Mouse (Mus musculus) heart, adult 2 months (tissue): ENCODE measurements around the gene Jam3. TPM values are rescaled to one million over a fixed set of nuclear protein-coding genes. Genes with fewer than 3 reads are reported as not detected.

Experiments used
- DNase-seq, 2 experiments: peaks; one replicate each; pipeline ENCODE4 v3.0.0; 2021
- H3K27ac ChIP-seq: fragments of 200-600 bp; 2 replicates; pipeline ENCODE4 v1.8.1; 2022
- H3K27me3 ChIP-seq: fragments of 200-500 bp; 2 replicates; pipeline ENCODE4 v1.6.1; 2012; ENCODE audit warnings: mild to moderate bottlenecking, low read length, inconsistent platforms, mixed read lengths; ENCODE audit not compliant: control insufficient read depth, insufficient read depth
- H3K36me3 ChIP-seq: fragments of 200-500 bp; 2 replicates; pipeline ENCODE4 v1.6.1; 2012; ENCODE audit warnings: low read length, inconsistent platforms; ENCODE audit not compliant: control insufficient read depth, insufficient read depth
- H3K4me1 ChIP-seq: fragments of 200-500 bp; 2 replicates; pipeline ENCODE4 v1.6.1; 2011; ENCODE audit warnings: low read length; ENCODE audit not compliant: control insufficient read depth, insufficient read depth
- H3K4me3 ChIP-seq: fragments of 200-600 bp; 2 replicates; pipeline ENCODE4 v1.8.1; 2022
- H3K79me2 ChIP-seq: fragments of 200-500 bp; replicated peaks from 2 replicates; pipeline ENCODE4 v1.6.1; 2012; ENCODE audit warnings: mild to moderate bottlenecking, inconsistent platforms, low read length, moderate library complexity, mixed read lengths; ENCODE audit not compliant: control insufficient read depth, insufficient read depth
- H3K9ac ChIP-seq: fragments of 200-500 bp; 2 replicates; pipeline ENCODE4 v1.6.1; 2012; ENCODE audit warnings: low read depth, mild to moderate bottlenecking, control low read depth, inconsistent platforms, low read length, mixed read lengths
- CTCF ChIP-seq: fragments of 200-600 bp; IDR thresholded peaks from 2 replicates; pipeline ENCODE4 v1.8.1; 2022; ENCODE audit warnings: antibody characterized with exemption, mild to moderate bottlenecking, moderate library complexity
- EP300 ChIP-seq: fragments of 200-500 bp; IDR thresholded peaks from 2 replicates; pipeline ENCODE4 v1.6.1; 2011; ENCODE audit warnings: low read depth, low read length, control low read depth; ENCODE audit not compliant: insufficient read depth
- POLR2A ChIP-seq: fragments of 200-500 bp; IDR thresholded peaks from 2 replicates; pipeline ENCODE4 v1.6.1; 2011; ENCODE audit warnings: mild to moderate bottlenecking, low read depth, low read length, control low read depth; ENCODE audit not compliant: insufficient read depth
- WGBS: fragments of 180-500 bp; shearing (Covaris S2); methylation state at CpG from one replicate; pipeline ENCODE4 v1.1.7; 2018; 5-methylcytosine and 5-hydroxymethylcytosine counted together
- intact Hi-C: fragments of 180-260 bp; cut with DNase I; formaldehyde crosslinking; loops from one replicate; pipeline ENCODE4 v1.15.1; 2025
- polyA plus RNA-seq: library from polyadenylated mRNA; depleted of rRNA; stranded (reverse); fragments of >200 nt; gene quantifications from 2 replicates; pipeline ENCODE4 v1.2.3, GENCODE M21; 2012; rRNA removed
- total RNA-seq, 2 experiments: library from RNA; stranded (reverse); gene quantifications; 2 replicates each; pipeline ENCODE4 v1.2.3; 2021

Gene Jam3
- total and polyA plus RNA-seq, 3 experiments, result 14.1 to 18.9 (median 14.2) TPM

DNA sequence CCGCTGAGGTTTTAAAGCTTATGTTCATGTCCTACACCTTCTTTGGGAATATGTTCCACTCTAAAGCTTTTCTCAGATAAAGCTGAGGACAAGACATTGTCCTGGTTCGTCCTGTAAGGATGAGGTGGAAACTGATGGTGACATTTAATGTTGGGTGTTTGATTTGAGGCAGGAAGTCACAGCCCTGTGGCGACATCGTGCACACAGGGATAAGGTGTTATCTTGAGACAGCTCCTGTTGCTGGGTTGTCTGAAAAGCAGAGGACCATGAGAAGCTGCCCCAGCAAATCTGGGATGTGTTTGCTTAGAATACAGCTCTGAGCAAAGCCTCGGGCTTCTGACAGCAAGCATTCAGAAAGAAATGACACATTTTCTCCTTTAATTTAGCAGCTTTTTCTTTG, 69.0 kb downstream of the Jam3 start:
- no peak for TF ChIP-seq EP300
- no peak for TF ChIP-seq CTCF
- no peak for TF ChIP-seq POLR2A
- no peak overlapping the region for H3K9ac ChIP-seq
- intact Hi-C loops, result no loop called here
- no peak overlapping the region for H3K27ac ChIP-seq
- DNase-seq, result no peak
- H3K4me3 ChIP-seq, result no peak overlapping the region
- no peaks in the 10 kb centered on the region for H3K27me3 ChIP-seq
- H3K4me1 ChIP-seq, result no peaks in the 10 kb centered on the region
- H3K79me2 ChIP-seq, result no peaks in the 10 kb centered on the region
- WGBS, result 63% methylated on average over 5 of the region's 5 CpGs
- peaks cover 6% of the 10 kb centered on the region; the same call in 1 of the 2 replicates for H3K36me3 ChIP-seq

DNA sequence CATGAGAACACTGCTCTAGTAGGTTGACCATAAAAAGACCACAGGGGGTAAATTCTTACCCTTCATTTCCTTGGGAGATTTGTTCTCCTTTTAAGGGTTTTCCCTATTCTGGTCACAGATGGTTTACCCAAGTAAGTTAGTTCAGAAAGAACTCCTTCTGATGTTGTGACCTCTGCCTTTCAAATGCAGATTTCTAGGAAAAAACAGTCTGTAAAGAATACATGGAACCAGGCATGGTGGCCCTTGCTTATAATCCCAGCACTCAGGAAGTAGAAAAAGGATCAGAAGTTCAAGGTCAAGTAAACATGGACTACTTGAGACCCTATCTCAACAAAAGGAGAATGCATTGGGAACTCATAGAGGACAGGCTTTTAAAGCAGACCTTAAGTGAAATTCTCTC, 79.4 kb downstream of the Jam3 start:
- no peak overlapping the region for H3K4me3 ChIP-seq
- H3K27me3 ChIP-seq, result no peaks in the 10 kb centered on the region
- intact Hi-C loops, result loop anchor here (5.0 kb wide), 1 partner anchor 211 kb away; no protein-coding TSS in a partner anchor
- no peaks in the 10 kb centered on the region; the same call in 1 of the 2 replicates for H3K79me2 ChIP-seq
- H3K9ac ChIP-seq, result no peak overlapping the region
- H3K4me1 ChIP-seq, result no peaks in the 10 kb centered on the region
- peaks cover 7% of the 10 kb centered on the region for H3K36me3 ChIP-seq
- H3K27ac ChIP-seq, result no peak overlapping the region
- no peak for DNase-seq
- TF ChIP-seq EP300 (no peak), CTCF (no peak), POLR2A (no peak)

DNA sequence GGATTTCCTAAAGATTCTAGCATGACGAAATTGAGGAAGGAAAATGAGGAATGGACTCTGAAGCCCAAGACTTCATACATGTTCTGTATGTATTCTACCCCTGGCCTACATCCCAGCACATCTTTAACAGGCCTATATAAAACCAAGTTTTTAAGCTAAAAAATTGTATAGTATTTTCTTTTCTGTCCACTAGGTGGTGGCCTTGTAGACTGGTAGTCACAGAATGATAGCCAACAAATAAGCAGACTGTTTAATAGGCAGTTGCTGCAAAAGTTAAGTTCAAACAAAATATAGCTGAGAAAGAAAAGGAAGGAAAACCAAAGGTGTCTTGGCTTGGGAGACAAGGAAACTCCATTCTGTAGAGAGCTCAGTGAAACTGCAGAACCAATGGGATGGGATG, 80.5 kb downstream of the Jam3 start:
- 71% methylated on average over 1 of the region's 1 CpGs for WGBS
- no peaks in the 10 kb centered on the region for H3K27me3 ChIP-seq
- H3K4me3 ChIP-seq, result no peak overlapping the region
- no peak for TF ChIP-seq EP300
- TF ChIP-seq CTCF, result peak; percentile 74
- no peaks in the 10 kb centered on the region; the same call in 1 of the 2 replicates for H3K79me2 ChIP-seq
- H3K36me3 ChIP-seq, result peaks cover 7% of the 10 kb centered on the region
- H3K27ac ChIP-seq, result no peak overlapping the region
- DNase-seq, result no peak
- intact Hi-C loops, result loop anchor here (1.0 to 5.0 kb wide), 3 partner anchors 102 to 253 kb away; no protein-coding TSS in a partner anchor
- no peaks in the 10 kb centered on the region for H3K4me1 ChIP-seq
- H3K9ac ChIP-seq, result no peak overlapping the region

DNA sequence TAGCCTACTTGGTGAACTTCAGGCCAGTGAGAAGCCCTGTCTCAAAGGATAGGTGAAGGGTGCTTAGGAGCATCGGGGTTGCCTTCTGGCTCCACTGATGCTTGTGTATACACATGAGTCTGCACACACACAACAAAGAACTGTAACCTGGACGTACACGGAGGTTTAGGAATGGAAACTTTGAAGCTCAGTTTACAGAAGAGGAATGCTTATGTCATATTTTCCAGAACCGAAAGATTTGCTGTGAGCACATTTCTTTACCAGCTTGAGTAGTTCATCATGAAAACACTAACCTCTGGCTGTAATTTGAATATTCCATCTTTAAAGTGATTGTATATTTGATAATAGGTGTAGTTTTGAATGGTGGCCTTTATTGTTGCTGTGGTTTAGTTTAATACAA, 84.3 kb downstream of the Jam3 start:
- 76% methylated on average over 4 of the region's 4 CpGs for WGBS
- Histone ChIP-seq H3K79me2 (no peaks in the 10 kb centered on the region; the same call in 1 of the 2 replicates), H3K4me1 (no peaks in the 10 kb centered on the region), H3K27ac (no peak overlapping the region), H3K4me3 (no peak overlapping the region), H3K36me3 (peaks cover 7% of the 10 kb centered on the region), H3K9ac (no peak overlapping the region), H3K27me3 (no peaks in the 10 kb centered on the region)
- DNase-seq, result no peak
- intact Hi-C loops, result loop anchor here (5.0 kb wide), 1 partner anchor 256 kb away; no protein-coding TSS in a partner anchor
- TF ChIP-seq EP300 (no peak), CTCF (no peak), POLR2A (no peak)

DNA sequence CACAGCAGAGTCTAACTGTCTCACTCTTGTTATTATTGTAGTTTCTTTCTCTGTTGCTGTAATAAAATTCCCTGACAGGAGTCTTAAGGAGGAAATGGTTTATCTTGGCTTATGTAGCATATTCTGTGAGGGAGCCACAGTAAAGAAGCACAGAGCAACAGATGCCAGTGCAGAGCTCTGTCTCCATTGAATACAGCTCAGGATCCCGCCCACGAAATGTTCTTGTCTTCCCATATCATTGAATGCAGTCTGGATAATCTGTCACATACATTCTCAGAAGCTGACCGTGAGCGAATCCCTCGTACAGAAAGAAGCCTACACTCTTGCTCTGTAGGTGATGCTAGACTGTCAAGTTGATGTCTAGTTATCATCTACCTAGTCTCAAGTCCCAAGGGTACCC, 96.9 kb downstream of the Jam3 start:
- 92% methylated on average over 5 of the region's 5 CpGs for whole genome bisulfite sequencing
- no peak for DNase-seq
- H3K27me3 ChIP-seq, result no peaks in the 10 kb centered on the region
- no peak overlapping the region for H3K9ac ChIP-seq
- no peaks in the 10 kb centered on the region for H3K4me1 ChIP-seq
- intact Hi-C loops, result no loop called here
- H3K36me3 ChIP-seq, result no peaks in the 10 kb centered on the region
- H3K79me2 ChIP-seq, result no peaks in the 10 kb centered on the region
- no peak overlapping the region for H3K4me3 ChIP-seq
- no peak for TF ChIP-seq EP300
- TF ChIP-seq CTCF, result no peak
- TF ChIP-seq POLR2A, result no peak
- no peak overlapping the region for H3K27ac ChIP-seq

DNA sequence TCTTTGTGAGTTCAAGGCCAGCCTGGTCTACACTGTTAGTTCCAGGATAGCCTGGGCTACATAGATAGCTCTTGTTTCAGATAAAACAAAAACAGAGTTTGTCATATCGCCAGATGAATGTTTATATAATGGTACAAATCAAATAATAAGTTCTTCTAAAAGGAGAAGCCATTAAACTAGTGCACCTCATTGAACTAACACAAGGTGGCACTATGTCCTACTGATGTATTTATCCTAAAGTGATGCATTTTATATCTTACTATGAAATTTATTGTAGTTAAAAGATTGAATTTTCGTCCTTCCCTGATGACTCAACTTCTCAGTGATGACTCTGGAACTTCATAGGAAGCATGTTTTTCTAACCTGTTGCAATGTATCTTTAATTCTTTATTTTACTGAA, 105.7 kb downstream of the Jam3 start:
- intact Hi-C loops, result no loop called here
- TF ChIP-seq CTCF, result peak; percentile 61
- TF ChIP-seq POLR2A, result no peak
- Histone ChIP-seq H3K27ac (no peak overlapping the region), H3K4me3 (no peak overlapping the region), H3K36me3 (peaks cover 3% of the 10 kb centered on the region; the same call in 1 of the 2 replicates), H3K79me2 (no peaks in the 10 kb centered on the region), H3K9ac (no peak overlapping the region), H3K4me1 (no peaks in the 10 kb centered on the region), H3K27me3 (no peaks in the 10 kb centered on the region)
- 84% methylated on average over 2 of the region's 2 CpGs for WGBS
- no peak for DNase-seq

Other genes starting within 250 kb of the Jam3 start
- gene Gm1110, start 232.3 kb downstream of the Jam3 start, total RNA-seq, result not detected
- not detected in 2 replicates for gene Gm1110, start 232.3 kb downstream of the Jam3 start, polyA plus RNA-seq
- gene Acad8, start 155.9 kb downstream of the Jam3 start, total RNA-seq, result 10 to 100 TPM; 51.6 to 56.3 TPM
- 32.0 and 57.6 TPM in 2 replicates for gene Acad8, start 155.9 kb downstream of the Jam3 start, polyA plus RNA-seq
- 10 to 100 TPM; 23.8 to 25.4 TPM for gene Thyn1, start 155.7 kb downstream of the Jam3 start, total RNA-seq
- gene Thyn1, start 155.7 kb downstream of the Jam3 start, polyA plus RNA-seq, result 7.6 and 15.1 TPM in 2 replicates
- 10 to 100 TPM; 26.7 to 27.3 TPM for gene Vps26b, start 125.4 kb downstream of the Jam3 start, total RNA-seq
- gene Vps26b, start 125.4 kb downstream of the Jam3 start, polyA plus RNA-seq, result 16.9 and 26.7 TPM in 2 replicates
- 1 to 10 TPM; 8.5 to 9.0 TPM for gene Ncapd3, start 125.2 kb downstream of the Jam3 start, total RNA-seq
- gene Ncapd3, start 125.2 kb downstream of the Jam3 start, polyA plus RNA-seq, result 10.0 and 14.5 TPM in 2 replicates
- 1 to 10 TPM; 4.5 to 5.3 TPM for gene Igsf9b, start 143.8 kb upstream of the Jam3 start, total RNA-seq
- gene Igsf9b, start 143.8 kb upstream of the Jam3 start, polyA plus RNA-seq, result 1.7 and 2.3 TPM in 2 replicates
- not detected for gene Spata19, start 241.4 kb upstream of the Jam3 start, total RNA-seq
- 0.27 and 0.50 TPM in 2 replicates for gene Spata19, start 241.4 kb upstream of the Jam3 start, polyA plus RNA-seq